Mouse (Mus musculus): ENCODE measurements around the gene Tspan11.

DNA sequence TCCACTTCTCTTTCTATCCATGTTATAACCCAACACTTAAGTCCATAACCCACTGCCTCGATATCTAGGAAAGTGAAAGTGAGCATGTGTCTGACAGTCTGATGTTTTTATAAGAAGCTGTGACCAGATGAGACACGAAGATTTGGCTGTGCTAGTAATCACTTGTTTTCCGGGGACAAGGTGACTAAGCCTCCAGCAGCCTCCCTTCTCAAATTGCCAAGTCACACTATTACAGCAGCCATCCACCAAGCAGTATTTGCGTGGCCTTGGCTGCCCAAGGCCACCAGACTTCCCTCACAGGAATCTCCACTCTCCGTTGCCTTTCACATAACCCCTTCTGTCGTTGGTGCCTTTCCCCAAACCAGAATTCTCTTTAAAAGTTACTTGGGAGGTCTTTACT is 40.9 kb upstream of the Tspan11 start:
- TF ChIP-seq CTCF (IDR thresholded peaks at IDR 0.05; ENCODE audit: low read depth) (no peak), EP300 (IDR thresholded peaks at IDR 0.05; ENCODE audit: low read depth) (no peak)
